Mouse (Mus musculus) layer of hippocampus, adult 2 months (tissue): ENCODE data around the gene Ssbp1. TPM values are rescaled to one million over a fixed set of nuclear protein-coding genes. Genes with fewer than 3 reads are reported as not detected.

ENCODE experiments used
- DNase-seq, 2 experiments: peaks; one replicate each; pipeline ENCODE4 v3.0.0; 2022; ENCODE audit warnings: low spot score in 2 of 2
- H3K27ac ChIP-seq: fragments of 200-600 bp; 2 replicates; pipeline ENCODE4 v1.8.1; 2022
- H3K4me3 ChIP-seq: fragments of 200-600 bp; 2 replicates; pipeline ENCODE4 v1.8.1; 2022; ENCODE audit warnings: mild to moderate bottlenecking
- CTCF ChIP-seq: fragments of 200-600 bp; conservative IDR thresholded peaks from 2 replicates; pipeline ENCODE4 v1.8.1; 2022; ENCODE audit warnings: antibody characterized with exemption, mild to moderate bottlenecking, moderate library complexity
- total RNA-seq, 2 experiments: library from RNA; stranded (reverse); gene quantifications; 2 replicates each; pipeline ENCODE4 v1.2.3; 2021

Ssbp1 gene
- total RNA-seq, 2 experiments from 2014 or later: 34.0 to 36.0 TPM

DNA sequence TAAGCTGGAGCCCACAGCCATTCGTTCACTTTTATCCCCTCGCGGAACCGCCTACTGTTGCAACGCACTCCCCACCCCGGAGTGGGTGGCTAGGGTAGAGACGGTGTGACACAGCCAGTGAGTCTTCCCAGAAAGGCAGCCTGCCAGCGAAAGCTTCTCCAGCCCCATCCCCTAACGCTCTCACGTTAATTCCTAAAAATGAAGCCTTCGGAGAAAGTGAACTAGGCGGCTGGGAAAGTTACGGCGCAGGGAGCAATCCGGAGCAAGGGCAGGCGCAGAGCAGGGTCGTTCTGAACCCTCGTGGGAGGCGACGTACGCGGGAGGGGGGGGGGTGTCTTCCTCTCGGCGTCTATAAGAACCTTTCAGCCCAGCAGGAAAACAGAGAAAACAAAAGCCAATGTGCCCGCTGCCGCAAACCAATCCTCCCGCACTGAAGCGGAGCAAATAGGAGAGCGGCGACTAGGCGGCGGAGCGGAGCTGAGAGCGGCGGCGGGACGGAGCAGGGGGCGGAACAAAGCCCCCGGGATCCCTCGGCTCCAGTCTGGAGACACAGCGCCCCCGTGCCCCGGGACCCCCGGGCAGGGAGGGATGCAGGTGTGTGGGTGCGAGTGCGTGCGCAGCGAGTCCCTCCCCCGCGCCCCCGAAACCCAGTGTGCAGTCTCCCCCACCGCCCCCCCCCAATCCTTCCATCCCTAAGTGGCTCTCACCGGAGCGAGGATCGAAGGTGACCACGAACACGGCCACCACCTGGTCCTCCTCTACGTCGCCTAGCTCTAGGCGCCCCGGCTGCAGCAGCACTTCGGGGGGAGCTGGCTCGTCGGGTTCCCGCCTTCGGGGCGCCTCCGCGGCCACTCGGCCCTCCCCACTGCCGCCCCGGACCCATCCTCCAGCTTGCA, 35.8 kb upstream of the Ssbp1 start:
- DNase-seq: peak; percentile 58 to 78
- H3K27ac ChIP-seq: peak overlapping the region; percentile 96
- peak; percentile 35 for TF ChIP-seq CTCF

DNA sequence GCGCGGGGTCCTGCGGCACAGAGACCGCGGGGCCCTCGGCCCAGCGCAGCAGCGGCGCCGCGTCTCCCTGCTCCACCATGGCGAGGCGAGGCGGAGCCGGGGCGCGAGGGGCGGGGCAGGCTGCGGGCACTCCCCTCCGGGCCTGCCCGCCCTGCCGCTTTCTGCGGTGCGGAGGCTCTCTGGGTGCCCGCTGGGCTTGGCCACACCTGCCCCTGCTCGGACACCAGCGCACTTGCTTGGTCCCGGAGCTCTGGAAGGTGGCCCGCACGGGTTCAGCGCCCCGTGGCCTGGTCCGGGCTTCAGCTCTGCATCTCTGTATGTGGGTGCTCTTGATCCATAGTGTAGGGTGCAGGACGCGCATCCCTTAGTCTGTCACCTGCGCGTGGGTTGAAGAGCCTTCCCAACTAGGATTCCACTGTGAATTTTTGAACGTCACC, 35.1 kb upstream of the Ssbp1 start, which contains the start of gene E330009J07Rik:
Gene E330009J07Rik (minus strand): TSS at position 89 of the 437 bp plus-strand sequence.
- Histone ChIP-seq H3K4me3 (peak within 1 kb of the TSS; percentile 92), H3K27ac (peak within 1 kb of the TSS; percentile 96)
- no peak for TF ChIP-seq CTCF
- peak; percentile 70 to 77 for DNase-seq

More for the DNA sequence above, 35.8 kb upstream of the Ssbp1 start:
- peak overlapping the region; percentile 92 for H3K4me3 ChIP-seq

DNA sequence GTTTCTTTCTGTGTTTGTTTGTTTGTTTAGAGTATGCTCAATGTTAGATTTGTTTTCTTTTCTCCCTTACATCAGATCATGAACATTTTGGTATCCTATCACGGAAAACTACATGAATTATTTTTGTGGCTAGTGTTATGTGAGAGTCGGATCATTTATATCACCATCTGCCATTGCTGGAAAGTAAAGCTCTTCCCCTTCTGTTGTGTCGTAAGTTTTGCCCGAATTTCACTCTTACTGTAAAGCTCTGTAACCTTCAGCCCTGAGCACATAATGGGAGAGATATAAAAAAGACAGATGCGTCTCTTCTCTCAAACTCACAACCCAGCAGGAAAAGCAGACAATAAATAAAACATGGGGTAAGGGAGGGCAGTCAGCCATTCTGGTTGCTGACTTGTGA, 32.2 kb upstream of the Ssbp1 start, which contains the start of gene Wee2:
Gene Wee2 (plus strand): TSS at position 153 of the 400 bp plus-strand sequence.
- H3K27ac ChIP-seq: no peak within 1 kb of the TSS
- no peak within 1 kb of the TSS for H3K4me3 ChIP-seq
- no peak for TF ChIP-seq CTCF
- DNase-seq: no peak

DNA sequence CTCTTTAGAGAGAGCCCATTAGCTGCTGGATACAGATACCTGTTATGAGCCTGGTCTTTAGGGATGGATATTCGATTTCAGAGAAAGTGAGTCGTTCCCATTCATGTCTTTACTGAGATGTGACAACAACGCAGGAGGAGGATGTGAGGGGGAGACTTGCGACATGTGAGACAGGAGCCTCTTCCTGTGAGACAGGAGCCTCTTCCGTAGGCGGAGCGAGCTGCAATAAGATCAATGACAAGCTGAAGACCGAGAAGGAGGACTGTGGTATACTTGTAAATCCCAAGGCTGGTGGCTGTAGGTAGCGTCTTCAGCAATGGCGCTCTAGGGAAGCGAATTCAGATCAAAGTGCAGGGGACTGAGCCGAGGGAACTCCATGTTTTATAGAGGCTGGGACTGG, 31.4 kb upstream of the Ssbp1 start:
- Histone ChIP-seq H3K27ac (no peak overlapping the region), H3K4me3 (no peak overlapping the region)
- no peak for TF ChIP-seq CTCF
- DNase-seq: no peak

DNA sequence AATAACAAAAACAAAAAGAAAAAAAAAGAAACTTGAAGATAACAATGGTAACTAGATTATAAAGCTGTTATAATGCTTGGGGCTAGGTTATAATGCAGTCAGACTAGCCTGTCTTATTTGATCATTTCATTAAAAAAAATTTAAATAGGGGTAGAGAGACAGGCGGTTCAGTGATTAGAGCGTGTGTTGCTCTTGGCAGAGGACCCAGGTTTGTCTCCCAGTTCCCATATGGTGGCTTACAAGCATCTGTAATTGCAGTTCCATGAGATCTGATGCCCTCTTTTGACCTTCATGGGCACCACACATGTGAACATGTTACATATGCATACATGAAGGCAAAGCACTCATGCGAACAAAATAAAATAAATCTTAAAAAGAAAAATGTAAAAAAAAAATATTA, 29.9 kb upstream of the Ssbp1 start:
- H3K27ac ChIP-seq: no peak overlapping the region
- no peak for TF ChIP-seq CTCF
- no peak for DNase-seq
- H3K4me3 ChIP-seq: no peak overlapping the region

DNA sequence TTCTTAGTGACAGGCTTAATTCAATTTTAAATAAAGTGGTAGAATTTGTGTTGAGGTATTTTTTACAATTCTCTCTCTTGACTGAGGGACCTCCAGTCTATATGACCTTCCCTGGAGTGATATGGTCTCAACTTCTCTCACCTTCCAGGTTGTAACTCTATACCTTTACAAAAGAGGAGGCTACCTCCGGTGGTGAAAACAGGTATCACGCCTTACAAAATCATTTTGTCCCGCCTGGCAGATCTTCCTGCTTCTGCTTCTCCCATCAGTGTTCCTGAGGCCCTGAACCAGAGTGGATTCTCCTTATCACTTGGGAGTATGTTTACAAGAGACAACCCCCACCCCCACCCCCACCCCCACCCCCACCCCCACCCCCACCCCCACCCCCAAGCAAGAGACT, 29.4 kb upstream of the Ssbp1 start:
- DNase-seq: no peak
- TF ChIP-seq CTCF: peak; percentile 47
- Histone ChIP-seq H3K27ac (no peak overlapping the region), H3K4me3 (no peak overlapping the region)

DNA sequence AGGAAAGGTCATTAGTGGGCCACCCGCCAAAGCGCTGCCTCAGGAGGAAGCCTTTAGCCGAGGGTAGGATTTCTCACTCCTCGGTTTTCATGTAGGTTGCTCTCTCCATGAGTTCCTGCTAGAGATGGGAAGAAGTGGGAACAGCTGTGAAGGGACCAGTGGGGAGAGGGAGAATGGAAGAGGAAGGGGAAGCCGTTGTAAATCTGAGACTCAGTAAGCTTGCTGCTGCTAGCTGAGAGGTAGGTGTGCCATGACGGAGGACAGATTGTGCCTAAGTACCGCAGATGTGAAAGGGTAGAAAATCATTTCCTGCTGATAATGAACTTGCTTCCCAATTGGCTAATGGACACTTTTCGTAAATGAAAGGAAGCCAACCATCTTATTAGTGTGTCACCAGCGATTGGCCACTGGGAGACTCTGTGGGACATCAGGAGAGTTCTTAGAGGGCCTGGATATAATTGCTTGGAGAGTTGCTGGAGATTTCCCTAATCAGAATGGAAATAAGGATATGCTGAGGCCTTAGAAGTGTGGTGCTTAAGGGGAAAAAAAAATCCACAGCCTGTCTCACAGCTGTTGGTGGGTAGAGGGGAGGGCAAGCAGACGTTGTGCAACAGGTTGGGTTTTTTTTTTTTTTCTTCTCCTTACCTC, 27.7 kb upstream of the Ssbp1 start:
- H3K27ac ChIP-seq: no peak overlapping the region
- no peak for DNase-seq

DNA sequence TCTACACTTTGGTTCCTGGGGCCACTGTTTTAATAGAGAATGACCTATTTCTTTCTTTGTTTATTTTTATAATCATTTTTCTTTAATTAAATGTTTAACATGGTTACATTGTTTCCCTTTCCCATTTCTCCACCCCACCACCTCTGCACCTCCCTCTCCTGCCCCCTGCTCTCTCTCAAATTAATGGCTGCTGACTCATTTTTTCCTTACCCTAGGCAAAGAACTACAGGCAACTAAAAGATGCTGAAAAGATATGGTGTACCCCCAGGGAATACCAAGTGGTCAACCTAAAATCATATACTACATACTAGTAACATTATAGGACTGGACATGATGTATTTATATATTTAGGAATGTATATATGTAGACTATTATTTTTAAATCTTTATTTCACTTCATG, 22.5 kb upstream of the Ssbp1 start:
- Histone ChIP-seq H3K27ac (no peak overlapping the region), H3K4me3 (no peak overlapping the region)
- DNase-seq: no peak
- no peak for TF ChIP-seq CTCF

More for the DNA sequence above, 27.7 kb upstream of the Ssbp1 start:
- TF ChIP-seq CTCF: no peak
- H3K4me3 ChIP-seq: no peak overlapping the region

DNA sequence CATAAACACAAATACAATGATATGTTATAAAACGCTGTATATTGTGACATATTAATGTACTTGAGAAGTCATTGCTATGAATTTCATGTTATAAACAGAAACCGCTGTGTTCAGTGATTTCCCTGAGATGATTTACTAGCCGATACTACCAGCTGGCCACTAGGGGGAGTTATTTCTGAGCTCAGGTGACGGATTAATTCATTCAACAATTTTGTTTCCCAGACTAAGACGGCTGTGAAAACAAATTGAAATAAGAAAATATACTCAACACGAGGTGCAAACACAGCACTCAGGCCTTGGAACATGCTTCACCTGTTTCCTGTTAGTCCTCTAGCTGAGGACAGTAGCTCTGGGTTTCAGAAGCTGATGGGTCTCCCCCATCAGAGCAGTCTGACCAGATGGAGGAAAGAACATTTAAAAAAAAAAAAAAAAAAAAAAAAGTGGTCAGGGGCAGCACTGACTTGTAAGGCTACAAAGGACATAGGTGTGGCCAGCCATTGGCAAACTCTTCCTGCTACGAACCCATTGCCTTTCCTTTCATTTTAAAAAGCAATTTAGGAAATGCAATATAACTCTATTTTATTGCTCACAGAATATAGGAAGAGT, 16.6 kb upstream of the Ssbp1 start:
- no peak for DNase-seq
- H3K4me3 ChIP-seq: no peak overlapping the region

DNA sequence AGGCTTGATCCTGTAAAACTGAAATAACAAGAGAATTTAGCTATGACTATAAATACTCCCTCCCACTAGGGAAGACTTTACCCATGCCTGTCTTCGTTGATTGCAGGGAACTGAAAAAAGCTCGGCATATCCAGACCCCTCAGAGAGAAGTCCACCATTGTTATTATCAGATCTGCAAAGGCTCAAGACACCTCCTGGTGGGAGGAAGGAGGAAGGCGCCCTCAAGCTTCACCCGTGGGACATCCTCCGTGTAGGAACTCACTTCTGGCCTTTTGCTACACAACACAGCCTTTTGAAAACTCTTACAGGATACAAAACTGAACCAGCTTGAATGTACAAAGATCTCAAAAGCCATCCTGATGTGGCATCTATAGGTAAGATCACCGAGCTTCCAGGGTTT, 5.4 kb upstream of the Ssbp1 start:
- TF ChIP-seq CTCF: peak; percentile 65
- Histone ChIP-seq H3K4me3 (no peak overlapping the region), H3K27ac (no peak overlapping the region)
- no peak for DNase-seq

More for the DNA sequence above, 16.6 kb upstream of the Ssbp1 start:
- H3K27ac ChIP-seq: no peak overlapping the region
- peak; percentile 86 for TF ChIP-seq CTCF

DNA sequence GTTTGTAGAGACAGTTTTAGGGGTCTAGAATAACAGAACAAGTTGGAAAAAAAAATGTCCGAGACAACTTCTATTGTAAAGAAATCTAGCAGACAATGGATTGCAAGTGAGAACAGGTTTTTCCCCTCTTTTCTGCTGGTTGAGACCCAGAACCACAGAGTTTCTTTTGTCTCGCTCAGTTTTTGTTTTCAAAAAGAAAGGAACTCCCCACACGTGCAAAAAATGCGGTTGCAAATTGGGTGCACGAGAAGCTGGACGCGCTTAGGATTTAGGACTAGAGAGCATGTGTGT, 513 bp downstream of the Ssbp1 start:
- no peak for TF ChIP-seq CTCF
- DNase-seq: no peak
- H3K27ac ChIP-seq: peak overlapping the region; percentile 95
- peak overlapping the region; percentile 84 for H3K4me3 ChIP-seq

DNA sequence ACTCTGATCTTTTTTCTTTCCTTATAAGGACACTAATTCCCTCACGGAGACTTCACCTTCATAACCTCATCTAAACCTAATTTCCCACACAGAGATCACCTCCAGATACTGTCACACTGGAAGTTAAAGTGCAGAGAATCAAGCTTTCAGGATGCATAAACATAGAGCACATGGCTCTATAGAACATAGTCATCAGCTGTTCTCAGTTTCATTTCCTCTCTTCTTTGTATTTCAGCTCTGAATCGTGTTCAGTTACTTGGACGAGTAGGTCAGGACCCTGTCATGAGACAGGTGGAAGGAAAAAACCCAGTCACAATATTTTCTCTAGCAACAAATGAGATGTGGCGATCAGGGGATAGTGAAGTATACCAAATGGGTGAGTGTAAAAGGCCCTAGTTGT, 5.0 kb downstream of the Ssbp1 start:
- no peak for DNase-seq
- Histone ChIP-seq H3K4me3 (no peak overlapping the region), H3K27ac (no peak overlapping the region)
- no peak for TF ChIP-seq CTCF

DNA sequence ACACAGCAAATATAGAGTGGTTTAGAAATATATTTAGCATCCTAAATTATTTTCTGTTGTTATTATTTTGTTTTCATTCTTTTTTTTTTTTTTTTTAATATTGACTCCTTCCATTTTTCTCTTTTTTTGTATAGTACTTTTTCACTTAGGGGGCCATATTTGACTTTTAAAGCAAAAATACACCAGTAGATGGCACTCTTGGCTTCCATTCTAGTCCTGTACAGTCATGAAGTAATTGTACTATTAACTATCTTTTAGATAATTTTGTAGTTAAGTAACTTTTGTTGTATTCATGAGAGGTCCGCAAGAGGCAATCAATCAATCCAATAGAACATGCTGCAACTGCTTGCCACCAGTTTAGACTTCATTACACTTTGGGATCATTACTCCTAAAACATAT, 8.6 kb downstream of the Ssbp1 start:
- no peak overlapping the region for H3K4me3 ChIP-seq
- peak; percentile 71 for TF ChIP-seq CTCF
- DNase-seq: no peak

More for the DNA sequence above, 8.6 kb downstream of the Ssbp1 start:
- H3K27ac ChIP-seq: no peak overlapping the region
